Mouse (Mus musculus): ENCODE measurements around the gene Rin1. TPM values are rescaled to one million over a fixed set of nuclear protein-coding genes. Genes with fewer than 3 reads are reported as not detected.
"Not testable (repeated sequence)": the region's sequence is repeated elsewhere in the genome, so short reads cannot be mapped to it uniquely, and the experiment has no call there.

Gene Rin1
- polyA plus RNA-seq, 1 experiment from 2014 or later: 2.4 TPM

- WGBS: 1% methylated on average over 20 of the region's 20 CpGs
- peak overlapping the region; percentile 93 for H3K27ac ChIP-seq (replicated peaks)
- H3K36me3 ChIP-seq (replicated peaks): no peaks in the 10 kb centered on the region
- no peaks in the 10 kb centered on the region for H3K9me3 ChIP-seq
- peak overlapping the region; percentile 69 for H3K4me3 ChIP-seq
- peaks cover 49% of the 10 kb centered on the region for H3K27me3 ChIP-seq (replicated peaks; ENCODE audit: low read depth, poor library complexity, severe bottlenecking)
- H3K4me1 ChIP-seq: peaks cover 58% of the 10 kb centered on the region
- DNase-seq (ENCODE audit: low spot score): peak; percentile 62
These were observed 22.2 kb downstream of the Rin1 start for GRCm38 (mm10) chr19:5072389-5073019.

- Histone ChIP-seq H3K27ac (replicated peaks) (peak overlapping the region; percentile 93), H3K36me3 (replicated peaks) (no peaks in the 10 kb centered on the region), H3K4me1 (peaks cover 53% of the 10 kb centered on the region), H3K9me3 (no peaks in the 10 kb centered on the region), H3K4me3 (peak overlapping the region; percentile 69), H3K27me3 (replicated peaks; ENCODE audit: low read depth, poor library complexity, severe bottlenecking) (peaks cover 43% of the 10 kb centered on the region)
- WGBS: 1% methylated on average over 15 of the region's 15 CpGs
- peak; percentile 94 for DNase-seq (ENCODE audit: low spot score)
These were observed 22.7 kb downstream of the Rin1 start for GRCm38 (mm10) chr19:5073028-5073427.

GRCm38 (mm10) chr19:5073518-5073917 is 23.2 kb downstream of the Rin1 start:
- Histone ChIP-seq H3K36me3 (replicated peaks) (no peaks in the 10 kb centered on the region), H3K4me1 (peaks cover 48% of the 10 kb centered on the region), H3K9me3 (no peaks in the 10 kb centered on the region), H3K27me3 (replicated peaks; ENCODE audit: low read depth, poor library complexity, severe bottlenecking) (peaks cover 38% of the 10 kb centered on the region), H3K4me3 (0 out of 2 replicates have a peak overlapping the region, but pooled peaks have one; percentile 69), H3K27ac (replicated peaks) (no peak overlapping the region)
- DNase-seq (ENCODE audit: low spot score): no peak
- WGBS: 44% methylated on average over 5 of the region's 5 CpGs

GRCm38 (mm10) chr19:5079279-5079678 is 29.0 kb downstream of the Rin1 start:
- Histone ChIP-seq H3K4me1 (0 out of 2 replicates have a peak, but pooled peaks cover 3% of the 10 kb centered on the region), H3K9me3 (no peaks in the 10 kb centered on the region), H3K27me3 (replicated peaks; ENCODE audit: low read depth, poor library complexity, severe bottlenecking) (peaks cover 57% of the 10 kb centered on the region), H3K4me3 (no peak overlapping the region), H3K27ac (replicated peaks) (no peak overlapping the region), H3K36me3 (replicated peaks) (no peaks in the 10 kb centered on the region)
- 91% methylated on average over 1 of the region's 1 CpGs for WGBS
- no peak for DNase-seq (ENCODE audit: low spot score)

- 71% methylated on average over 18 of the region's 18 CpGs for WGBS
These were observed 31.7 kb downstream of the Rin1 start for GRCm38 (mm10) chr19:5082005-5082404.

GRCm38 (mm10) chr19:5082596-5082995 is 32.3 kb downstream of the Rin1 start:
- no peak for DNase-seq (ENCODE audit: low spot score)
- Histone ChIP-seq H3K36me3 (replicated peaks) (no peaks in the 10 kb centered on the region), H3K9me3 (no peaks in the 10 kb centered on the region), H3K27me3 (replicated peaks; ENCODE audit: low read depth, poor library complexity, severe bottlenecking) (peaks cover 73% of the 10 kb centered on the region), H3K27ac (replicated peaks) (no peak overlapping the region), H3K4me3 (no peak overlapping the region), H3K4me1 (peaks cover 20% of the 10 kb centered on the region)
- WGBS: 72% methylated on average over 24 of the region's 24 CpGs

More at GRCm38 (mm10) chr19:5082005-5082404, 31.7 kb downstream of the Rin1 start:
- no peak for DNase-seq (ENCODE audit: low spot score)
- Histone ChIP-seq H3K4me3 (no peak overlapping the region), H3K4me1 (peaks cover 15% of the 10 kb centered on the region), H3K27me3 (replicated peaks; ENCODE audit: low read depth, poor library complexity, severe bottlenecking) (peaks cover 73% of the 10 kb centered on the region), H3K9me3 (no peaks in the 10 kb centered on the region), H3K27ac (replicated peaks) (no peak overlapping the region), H3K36me3 (replicated peaks) (no peaks in the 10 kb centered on the region)

- WGBS: 73% methylated on average over 3 of the region's 3 CpGs
- Histone ChIP-seq H3K36me3 (replicated peaks) (no peaks in the 10 kb centered on the region), H3K27ac (replicated peaks) (no peak overlapping the region), H3K4me3 (peak overlapping the region; percentile 58; the same call in 1 of the 2 replicates), H3K9me3 (no peaks in the 10 kb centered on the region), H3K4me1 (peaks cover 29% of the 10 kb centered on the region), H3K27me3 (replicated peaks; ENCODE audit: low read depth, poor library complexity, severe bottlenecking) (peaks cover 73% of the 10 kb centered on the region)
- DNase-seq (ENCODE audit: low spot score): no peak
These were observed 33.9 kb downstream of the Rin1 start for GRCm38 (mm10) chr19:5083961-5084833.

- Histone ChIP-seq H3K4me1 (peaks cover 34% of the 10 kb centered on the region), H3K9me3 (no peaks in the 10 kb centered on the region), H3K27me3 (replicated peaks; ENCODE audit: low read depth, poor library complexity, severe bottlenecking) (peaks cover 68% of the 10 kb centered on the region), H3K4me3 (peak overlapping the region; percentile 58), H3K27ac (replicated peaks) (no peak overlapping the region), H3K36me3 (replicated peaks) (peaks cover 1% of the 10 kb centered on the region)
- DNase-seq (ENCODE audit: low spot score): no peak
- 5% methylated on average over 15 of the region's 15 CpGs for WGBS
These were observed 34.5 kb downstream of the Rin1 start for GRCm38 (mm10) chr19:5084834-5085144.

- Histone ChIP-seq H3K4me3 (peak within 1 kb of the TSS; percentile 58), H3K27ac (replicated peaks) (no peak within 1 kb of the TSS), H3K36me3 (replicated peaks) (peaks cover 6% of the 10 kb centered on the region), H3K9me3 (no peaks in the 10 kb centered on the region), H3K4me1 (peaks cover 34% of the 10 kb centered on the region), H3K27me3 (replicated peaks; ENCODE audit: low read depth, poor library complexity, severe bottlenecking) (peaks cover 63% of the 10 kb centered on the region)
- no peak for DNase-seq (ENCODE audit: low spot score)
- under 1% methylated on average over 69 of the region's 69 CpGs for WGBS
These were observed 35.0 kb downstream of the Rin1 start, which contains the start of gene Tmem151a for GRCm38 (mm10) chr19:5085145-5085863. Gene Tmem151a, minus strand, starts transcription at chr19:5085531.

- not testable (repeated sequence) for H3K4me3 ChIP-seq; DNase-seq (ENCODE audit: low spot score); H3K27ac ChIP-seq (replicated peaks); H3K9me3 ChIP-seq
- Histone ChIP-seq H3K27me3 (replicated peaks; ENCODE audit: low read depth, poor library complexity, severe bottlenecking) (peaks cover 51% of the 10 kb centered on the region), H3K36me3 (replicated peaks) (peaks cover 19% of the 10 kb centered on the region), H3K4me1 (peaks cover 34% of the 10 kb centered on the region)
- WGBS: 54% methylated on average over 4 of the region's 4 CpGs
These were observed 36.3 kb downstream of the Rin1 start for GRCm38 (mm10) chr19:5086533-5086932.

GRCm38 (mm10) chr19:5087884-5088728 is 37.8 kb downstream of the Rin1 start, which contains the start of gene Yif1a:
Gene Yif1a, plus strand, starts transcription at chr19:5088538.
- peaks cover 31% of the 10 kb centered on the region for H3K4me1 ChIP-seq
- H3K9me3 ChIP-seq: no peaks in the 10 kb centered on the region
- peaks cover 35% of the 10 kb centered on the region for H3K27me3 ChIP-seq (replicated peaks; ENCODE audit: low read depth, poor library complexity, severe bottlenecking)
- under 1% methylated on average over 58 of the region's 58 CpGs for WGBS
- peak within 1 kb of the TSS; percentile 84 for H3K27ac ChIP-seq (replicated peaks)
- DNase-seq (ENCODE audit: low spot score): peak; percentile 95
- peak within 1 kb of the TSS; percentile 90 for H3K4me3 ChIP-seq
- H3K36me3 ChIP-seq (replicated peaks): peaks cover 34% of the 10 kb centered on the region

Measured in embryonic facial prominence, embryonic 10.5 days (tissue).